Mouse (Mus musculus): Measurements from ENCODE around the gene Gm49383. TPM values are rescaled to one million over a fixed set of nuclear protein-coding genes. Genes with fewer than 3 reads are reported as not detected.

Gene Gm49383
- polyA plus RNA-seq, 1 experiment from 2014 or later: 44.2 TPM

GRCm38 (mm10) chr12:69191396-69191795, 5.5 kb downstream of the Gm49383 start:
- no peak overlapping the region for H3K4me3 ChIP-seq
- H3K36me3 ChIP-seq: peaks cover 62% of the 10 kb centered on the region
- no peak overlapping the region for H3K27ac ChIP-seq
- H3K4me1 ChIP-seq (replicated peaks): peaks cover 23% of the 10 kb centered on the region
- H3K27me3 ChIP-seq (ENCODE audit: insufficient read depth, poor library complexity, severe bottlenecking): no peaks in the 10 kb centered on the region
- 93% methylated on average over 5 of the region's 5 CpGs for WGBS
- DNase-seq (ENCODE audit: low spot score): no peak
- H3K9me3 ChIP-seq: no peaks in the 10 kb centered on the region

DNA sequence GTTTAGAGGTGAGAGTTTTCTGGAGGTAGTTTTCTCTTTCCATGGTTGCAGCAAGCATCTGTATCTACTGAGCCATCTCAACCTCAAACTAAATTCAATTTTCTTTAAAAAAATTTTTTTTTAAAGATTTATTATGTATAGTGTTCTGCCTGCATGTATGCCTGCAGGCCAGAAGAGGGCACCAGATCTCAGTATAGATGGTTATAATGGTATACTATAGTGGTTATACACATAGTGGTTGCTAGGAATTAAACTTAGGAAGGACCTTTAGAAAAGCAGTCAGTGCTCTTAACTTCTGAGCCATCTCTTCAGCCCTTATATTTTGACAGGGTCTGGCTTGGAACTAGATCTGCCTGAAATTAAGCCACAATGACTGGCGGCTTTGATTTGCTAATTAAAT, 6.4 kb downstream of the Gm49383 start:
- no peak for DNase-seq (ENCODE audit: low spot score)
- H3K27ac ChIP-seq: no peak overlapping the region
- peaks cover 65% of the 10 kb centered on the region for H3K36me3 ChIP-seq
- peaks cover 23% of the 10 kb centered on the region for H3K4me1 ChIP-seq (replicated peaks)
- no peaks in the 10 kb centered on the region for H3K9me3 ChIP-seq
- no peak overlapping the region for H3K4me3 ChIP-seq
- H3K27me3 ChIP-seq (ENCODE audit: insufficient read depth, poor library complexity, severe bottlenecking): no peaks in the 10 kb centered on the region
- WGBS: 98% methylated on average over 1 of the region's 1 CpGs

DNA sequence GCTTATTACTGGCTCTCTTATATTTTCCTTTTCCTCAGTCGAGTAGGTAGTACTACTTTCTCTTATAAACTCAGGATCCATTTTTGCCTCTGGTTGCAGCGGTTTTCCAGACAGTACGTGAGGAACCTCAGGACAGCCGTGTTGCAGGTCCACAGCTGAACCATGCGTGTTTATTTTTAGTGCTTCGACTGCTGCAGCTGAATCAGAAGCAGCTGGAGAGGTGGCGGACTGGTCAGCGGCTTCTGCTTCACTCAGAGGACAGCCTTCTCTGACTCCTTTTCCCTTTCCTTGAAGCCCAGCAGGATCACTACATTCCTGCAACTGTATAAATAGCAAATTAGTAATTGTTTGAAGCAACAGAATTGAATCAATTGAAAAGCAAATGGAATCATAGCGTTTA, 6.8 kb downstream of the Gm49383 start:
- Histone ChIP-seq H3K36me3 (peaks cover 68% of the 10 kb centered on the region), H3K4me3 (no peak overlapping the region), H3K27ac (no peak overlapping the region), H3K9me3 (no peaks in the 10 kb centered on the region), H3K4me1 (replicated peaks) (peaks cover 23% of the 10 kb centered on the region), H3K27me3 (ENCODE audit: insufficient read depth, poor library complexity, severe bottlenecking) (no peaks in the 10 kb centered on the region)
- 92% methylated on average over 9 of the region's 9 CpGs for WGBS
- DNase-seq (ENCODE audit: low spot score): no peak

DNA sequence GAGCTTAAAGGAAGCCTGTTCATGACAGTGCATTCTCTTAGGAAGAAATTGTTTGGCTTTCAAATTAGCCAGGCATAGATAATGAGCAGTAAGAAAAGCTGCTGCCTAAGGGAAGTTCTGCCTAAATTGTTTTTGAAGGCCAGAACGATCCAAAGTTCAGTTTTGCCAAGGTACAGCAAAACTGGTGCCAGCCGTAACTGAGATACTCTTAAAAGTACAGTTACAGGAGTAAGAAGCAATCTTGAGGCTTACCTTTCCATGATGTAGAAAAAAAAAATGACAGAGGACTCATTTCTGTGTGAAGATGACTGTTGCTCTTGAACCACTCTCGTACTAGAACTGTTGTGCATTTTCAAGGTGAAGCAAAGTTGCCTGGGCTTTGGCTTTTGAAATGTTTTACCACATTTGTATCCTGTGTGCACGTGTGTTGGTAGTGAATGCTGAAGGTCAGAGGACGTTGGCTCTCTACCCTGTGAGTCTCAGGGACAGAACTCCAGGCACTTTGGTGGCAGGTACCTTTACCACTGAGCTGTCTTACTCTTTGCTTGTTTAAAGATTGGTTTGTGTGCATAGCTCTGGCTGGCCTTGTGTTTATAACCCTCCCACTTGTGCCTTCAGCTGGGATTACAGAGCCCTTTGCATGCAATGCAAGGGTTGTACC, 10.0 kb downstream of the Gm49383 start:
- no peak overlapping the region for H3K27ac ChIP-seq
- H3K27me3 ChIP-seq (ENCODE audit: insufficient read depth, poor library complexity, severe bottlenecking): no peaks in the 10 kb centered on the region
- no peak for DNase-seq (ENCODE audit: low spot score)
- WGBS: 80% methylated on average over 5 of the region's 5 CpGs
- H3K4me3 ChIP-seq: no peak overlapping the region
- H3K36me3 ChIP-seq: peaks cover 61% of the 10 kb centered on the region
- H3K9me3 ChIP-seq: no peaks in the 10 kb centered on the region
- peaks cover 32% of the 10 kb centered on the region for H3K4me1 ChIP-seq (replicated peaks)

DNA sequence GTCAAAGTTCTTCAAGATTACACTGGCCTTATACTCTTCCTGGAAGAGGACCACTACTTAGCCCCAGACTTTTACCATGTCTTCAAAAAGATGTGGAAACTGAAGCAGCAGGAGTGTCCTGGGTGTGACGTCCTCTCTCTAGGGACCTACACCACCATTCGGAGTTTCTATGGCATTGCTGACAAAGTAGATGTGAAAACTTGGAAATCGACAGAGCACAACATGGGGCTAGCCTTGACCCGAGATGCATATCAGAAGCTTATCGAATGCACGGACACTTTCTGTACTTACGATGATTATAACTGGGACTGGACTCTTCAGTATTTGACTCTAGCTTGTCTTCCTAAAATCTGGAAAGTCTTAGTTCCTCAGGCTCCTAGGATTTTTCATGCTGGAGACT, 11.5 kb downstream of the Gm49383 start:
- no peaks in the 10 kb centered on the region for H3K9me3 ChIP-seq
- no peaks in the 10 kb centered on the region for H3K27me3 ChIP-seq (ENCODE audit: insufficient read depth, poor library complexity, severe bottlenecking)
- H3K27ac ChIP-seq: no peak overlapping the region
- no peak for DNase-seq (ENCODE audit: low spot score)
- peaks cover 58% of the 10 kb centered on the region for H3K36me3 ChIP-seq
- H3K4me3 ChIP-seq: peak overlapping the region; percentile 90
- WGBS: 80% methylated on average over 7 of the region's 7 CpGs
- H3K4me1 ChIP-seq (replicated peaks): peaks cover 32% of the 10 kb centered on the region

GRCm38 (mm10) chr12:69184342-69185295, 12.3 kb downstream of the Gm49383 start:
- Histone ChIP-seq H3K27me3 (ENCODE audit: insufficient read depth, poor library complexity, severe bottlenecking) (no peaks in the 10 kb centered on the region), H3K4me3 (peak overlapping the region; percentile 90), H3K9me3 (no peaks in the 10 kb centered on the region), H3K27ac (peak overlapping the region; percentile 96), H3K36me3 (peaks cover 56% of the 10 kb centered on the region), H3K4me1 (replicated peaks) (peaks cover 32% of the 10 kb centered on the region)
- 2% methylated on average over 86 of the region's 86 CpGs for WGBS
- peak; percentile 62 for DNase-seq (ENCODE audit: low spot score)

DNA sequence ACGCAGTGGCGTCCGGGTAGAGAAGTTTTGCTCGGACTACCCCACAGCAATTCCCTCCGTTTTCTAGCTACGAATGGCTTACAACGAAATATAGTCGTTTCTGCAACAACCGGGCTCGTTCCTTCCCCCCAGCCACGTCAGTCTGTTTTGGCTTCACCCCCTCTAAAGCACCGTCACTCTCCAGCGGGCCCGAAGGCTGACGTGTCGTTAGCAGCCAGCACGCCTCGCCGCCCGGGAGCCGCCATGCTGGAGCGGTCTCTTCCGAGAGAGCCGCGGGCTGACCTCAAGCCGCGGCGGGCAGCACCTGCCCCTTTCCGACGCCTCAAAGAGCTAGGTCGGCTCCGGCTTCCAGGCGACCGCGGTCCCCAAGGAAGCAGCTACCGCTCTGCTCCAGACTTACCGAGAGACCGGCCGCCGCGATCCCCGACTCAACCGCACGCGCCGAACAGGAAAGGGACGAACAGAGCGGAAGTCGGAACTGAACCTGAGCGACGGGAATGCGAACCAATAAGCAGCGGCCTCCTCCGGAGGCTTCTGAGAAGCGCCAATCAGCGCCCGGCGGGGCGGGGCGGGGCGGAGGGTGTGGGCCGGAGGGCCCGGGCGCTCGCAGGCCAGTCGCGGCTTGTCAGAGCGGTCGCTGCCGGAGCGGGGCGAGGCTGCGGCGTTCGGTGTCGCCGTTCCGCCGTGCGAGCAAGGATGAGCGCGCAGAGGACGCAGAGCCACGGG, 13.2 kb downstream of the Gm49383 start, which contains the start of the genes Rpl36al and Mgat2:
Gene Rpl36al, minus strand, starts transcription at position 501 of the 726 bp plus-strand sequence.
Gene Mgat2, plus strand, starts transcription at position 575 of the 726 bp plus-strand sequence.
- no peaks in the 10 kb centered on the region for H3K9me3 ChIP-seq
- DNase-seq (ENCODE audit: low spot score): peak; percentile 97
- H3K27ac ChIP-seq: peak within 1 kb of the TSS; percentile 96
- H3K4me3 ChIP-seq: peak within 1 kb of the TSS; percentile 90
- no peaks in the 10 kb centered on the region for H3K27me3 ChIP-seq (ENCODE audit: insufficient read depth, poor library complexity, severe bottlenecking)
- under 1% methylated on average over 84 of the region's 84 CpGs for WGBS
- peaks cover 32% of the 10 kb centered on the region for H3K4me1 ChIP-seq (replicated peaks)
- peaks cover 56% of the 10 kb centered on the region for H3K36me3 ChIP-seq

- no peak for DNase-seq (ENCODE audit: low spot score)
- 87% methylated on average over 4 of the region's 4 CpGs for WGBS
Observed at GRCm38 (mm10) chr12:69181800-69182199, 15.1 kb downstream of the Gm49383 start.

DNA sequence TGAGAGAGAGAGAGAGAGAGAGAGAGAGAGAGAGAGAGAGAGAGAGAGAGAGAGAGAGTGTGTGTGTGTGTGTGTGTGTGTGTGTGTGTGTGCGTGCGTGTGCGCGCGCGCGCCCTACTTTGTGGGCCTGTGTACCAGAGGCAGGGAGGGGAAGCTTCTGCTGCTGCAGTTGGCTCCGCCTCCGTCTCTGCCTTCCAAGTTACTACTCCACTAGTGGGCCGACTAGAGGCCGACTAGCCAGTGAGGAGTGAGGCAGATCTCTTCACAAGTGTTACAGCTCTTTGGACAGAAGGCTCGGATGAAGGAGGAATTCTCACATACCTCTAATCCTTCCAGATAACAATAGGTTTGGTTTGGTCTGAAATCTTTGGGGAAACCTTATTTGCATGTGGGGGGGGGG, 17.5 kb downstream of the Gm49383 start:
- Histone ChIP-seq H3K36me3 (peaks cover 73% of the 10 kb centered on the region), H3K9me3 (no peaks in the 10 kb centered on the region), H3K27ac (no peak overlapping the region), H3K4me3 (no peak overlapping the region), H3K4me1 (replicated peaks) (peaks cover 5% of the 10 kb centered on the region), H3K27me3 (ENCODE audit: insufficient read depth, poor library complexity, severe bottlenecking) (no peaks in the 10 kb centered on the region)
- no peak for DNase-seq (ENCODE audit: low spot score)
- WGBS: 84% methylated on average over 12 of the region's 12 CpGs

More at GRCm38 (mm10) chr12:69181800-69182199, 15.1 kb downstream of the Gm49383 start:
- Histone ChIP-seq H3K4me3 (no peak overlapping the region), H3K36me3 (peaks cover 58% of the 10 kb centered on the region), H3K27me3 (ENCODE audit: insufficient read depth, poor library complexity, severe bottlenecking) (no peaks in the 10 kb centered on the region), H3K27ac (no peak overlapping the region), H3K4me1 (replicated peaks) (peaks cover 25% of the 10 kb centered on the region), H3K9me3 (no peaks in the 10 kb centered on the region)

- H3K36me3 ChIP-seq: peaks cover 91% of the 10 kb centered on the region
- no peak overlapping the region for H3K4me3 ChIP-seq
- no peaks in the 10 kb centered on the region for H3K4me1 ChIP-seq (replicated peaks)
- no peak for DNase-seq (ENCODE audit: low spot score)
- H3K9me3 ChIP-seq: no peaks in the 10 kb centered on the region
- no peaks in the 10 kb centered on the region for H3K27me3 ChIP-seq (ENCODE audit: insufficient read depth, poor library complexity, severe bottlenecking)
- no peak overlapping the region for H3K27ac ChIP-seq
- 85% methylated on average over 3 of the region's 3 CpGs for WGBS
Observed at GRCm38 (mm10) chr12:69177526-69177925, 19.4 kb downstream of the Gm49383 start.

DNA sequence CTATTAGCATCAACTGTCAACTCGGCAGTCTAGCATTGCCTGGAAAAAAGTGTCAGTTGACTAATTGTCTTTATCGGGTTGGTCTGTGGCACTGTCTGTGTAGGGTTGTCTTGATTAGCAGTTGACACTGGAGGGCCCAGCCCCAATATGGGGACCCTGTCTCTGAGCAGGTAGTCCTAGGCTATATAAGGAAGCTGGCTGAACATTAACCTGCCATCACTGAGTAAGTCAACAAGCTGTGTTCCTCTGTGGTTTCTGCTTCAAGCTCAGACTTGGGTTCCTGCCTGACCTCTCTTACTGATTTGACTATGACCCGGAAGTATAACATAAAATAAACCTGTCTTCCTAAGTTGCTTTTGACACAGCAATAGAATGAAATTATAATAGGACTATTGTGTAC, 20.9 kb downstream of the Gm49383 start:
- H3K4me1 ChIP-seq (replicated peaks): no peaks in the 10 kb centered on the region
- no peak overlapping the region for H3K4me3 ChIP-seq
- no peaks in the 10 kb centered on the region for H3K27me3 ChIP-seq (ENCODE audit: insufficient read depth, poor library complexity, severe bottlenecking)
- H3K27ac ChIP-seq: no peak overlapping the region
- H3K36me3 ChIP-seq: peaks cover 82% of the 10 kb centered on the region
- no peaks in the 10 kb centered on the region for H3K9me3 ChIP-seq
- no peak for DNase-seq (ENCODE audit: low spot score)
- 94% methylated on average over 3 of the region's 3 CpGs for WGBS

GRCm38 (mm10) chr12:69171307-69171706, 25.6 kb downstream of the Gm49383 start:
- WGBS: 95% methylated on average over 2 of the region's 2 CpGs
- DNase-seq (ENCODE audit: low spot score): no peak
- Histone ChIP-seq H3K9me3 (no peaks in the 10 kb centered on the region), H3K27ac (no peak overlapping the region), H3K27me3 (ENCODE audit: insufficient read depth, poor library complexity, severe bottlenecking) (no peaks in the 10 kb centered on the region), H3K4me1 (replicated peaks) (peaks cover 22% of the 10 kb centered on the region), H3K36me3 (peaks cover 45% of the 10 kb centered on the region), H3K4me3 (no peak overlapping the region)

Data from hindbrain, embryonic 10.5 days (tissue).